Mouse (Mus musculus) induced T-regulatory cell, adult 2 months (primary cell): ENCODE data around the gene Slc29a2.
A peak's percentile ranks its signal among the peaks of the same experiment; 100 is the strongest.

Experiments
- DNase-seq: peaks from one replicate; pipeline ENCODE4 v3.0.0-alpha.2; 2012; ENCODE audit warnings: low read depth

The Slc29a2 gene

DNA sequence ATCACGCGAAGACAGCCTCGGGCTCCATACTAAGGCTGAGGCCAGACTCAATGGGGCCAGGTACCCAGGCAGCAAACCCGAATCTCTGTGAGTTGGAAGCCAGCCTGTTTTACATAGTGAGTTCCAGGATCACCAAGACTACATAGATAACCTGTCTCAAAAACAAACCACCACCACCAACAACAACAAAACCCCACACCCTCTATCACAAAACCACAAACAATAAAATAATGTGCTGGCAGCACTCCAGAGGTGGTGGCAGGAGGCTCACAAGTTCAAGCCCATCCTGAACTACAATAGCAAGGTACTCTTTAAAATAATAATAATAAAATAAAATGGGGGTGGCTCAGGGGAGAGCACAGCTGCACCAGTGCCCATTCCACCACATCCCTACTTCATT is 12.9 kb downstream of the Slc29a2 start:
- no peak for DNase-seq

- DNase-seq = peak; percentile 57
These were observed 14.3 kb downstream of the Slc29a2 start for GRCm38 (mm10) chr19:5037678-5038571.

DNA sequence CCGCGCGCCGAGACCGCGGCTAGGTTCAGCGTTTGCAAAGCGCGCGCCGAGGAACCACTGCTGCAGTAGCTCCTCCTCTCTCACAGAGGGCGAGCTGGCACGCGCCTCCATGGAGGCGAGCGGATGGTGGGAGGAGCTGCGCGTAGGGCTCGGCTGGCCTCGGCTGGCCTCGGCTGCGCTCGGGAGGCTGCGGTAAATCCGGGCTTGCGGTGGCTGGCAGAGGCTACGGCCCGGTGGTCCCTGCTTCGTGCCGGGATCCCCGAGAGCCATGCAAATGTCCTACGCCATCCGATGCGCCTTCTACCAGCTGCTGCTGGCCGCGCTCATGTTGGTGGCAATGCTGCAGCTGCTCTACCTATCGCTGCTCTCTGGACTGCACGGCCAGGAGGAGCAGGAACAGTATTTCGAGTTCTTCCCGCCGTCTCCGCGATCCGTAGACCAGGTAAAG is 15.1 kb downstream of the Slc29a2 start, which contains the start of the genes B4gat1 and AC124502.3:
Gene B4gat1 (plus strand): TSS at position 118 of the 448 bp plus-strand sequence.
Gene AC124502.3 (plus strand): TSS at position 183 of the 448 bp plus-strand sequence.
- DNase-seq = peak; percentile 90

DNA sequence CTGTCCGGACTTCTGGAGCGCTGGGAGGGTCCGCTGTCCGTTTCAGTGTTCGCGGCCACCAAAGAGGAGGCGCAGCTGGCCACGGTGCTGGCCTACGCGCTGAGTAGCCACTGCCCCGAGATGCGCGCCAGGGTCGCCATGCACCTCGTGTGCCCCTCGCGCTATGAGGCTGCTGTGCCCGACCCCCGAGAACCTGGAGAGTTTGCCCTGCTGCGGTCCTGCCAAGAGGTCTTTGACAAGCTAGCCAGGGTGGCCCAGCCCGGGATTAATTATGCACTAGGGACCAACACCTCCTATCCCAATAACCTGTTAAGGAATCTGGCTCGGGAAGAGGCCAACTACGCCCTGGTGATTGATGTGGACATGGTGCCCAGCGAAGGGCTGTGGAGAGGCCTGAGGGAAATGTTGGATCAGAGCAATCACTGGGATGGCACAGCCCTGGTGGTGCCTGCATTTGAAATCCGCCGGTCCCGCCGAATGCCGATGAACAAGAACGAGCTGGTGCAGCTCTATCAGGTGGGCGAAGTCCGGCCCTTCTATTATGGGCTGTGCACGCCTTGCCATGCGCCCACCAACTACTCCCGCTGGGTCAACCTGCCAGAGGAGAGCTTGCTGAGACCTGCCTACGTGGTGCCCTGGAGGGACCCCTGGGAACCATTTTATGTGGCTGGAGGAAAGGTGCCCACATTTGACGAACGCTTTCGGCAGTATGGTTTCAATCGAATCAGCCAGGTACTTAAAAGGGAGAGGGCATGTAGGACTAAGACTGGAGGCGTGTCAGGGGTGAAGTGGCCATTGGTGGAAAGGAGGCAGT is 15.8 kb downstream of the Slc29a2 start:
- DNase-seq = no peak

- DNase-seq = peak; percentile 95
These were observed 17.3 kb downstream of the Slc29a2 start, which contains the start of gene Brms1 for GRCm38 (mm10) chr19:5040862-5041523. TSS of gene Brms1 (plus strand) at chr19:5041354.

- no peak for DNase-seq
These were observed 17.9 kb downstream of the Slc29a2 start for GRCm38 (mm10) chr19:5041588-5041987.

DNA sequence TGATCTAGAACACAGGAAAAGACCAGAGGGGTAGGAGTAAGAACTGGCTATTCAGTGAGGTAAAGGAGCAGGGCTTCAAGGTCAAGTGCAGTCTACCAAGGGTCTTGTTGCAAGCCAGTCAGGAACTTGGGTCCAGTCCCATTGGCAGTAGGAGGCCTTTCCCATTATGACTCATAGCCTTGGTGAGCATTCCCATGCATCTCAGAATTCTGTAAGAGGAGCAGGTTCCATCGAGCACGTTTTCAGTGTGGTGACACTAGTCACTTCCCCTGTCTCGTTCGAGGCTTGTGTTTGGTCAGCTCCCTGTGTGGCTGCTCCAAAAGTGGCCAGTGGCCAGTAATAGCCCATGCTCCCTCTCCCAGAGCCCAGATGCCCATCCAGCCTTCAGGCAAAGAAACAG is 21.9 kb downstream of the Slc29a2 start:
- DNase-seq = no peak

GRCm38 (mm10) chr19:5048138-5049056 is 24.7 kb downstream of the Slc29a2 start:
- DNase-seq = no peak

GRCm38 (mm10) chr19:5049325-5049724 is 25.7 kb downstream of the Slc29a2 start:
- no peak for DNase-seq

GRCm38 (mm10) chr19:5050047-5050905 is 26.6 kb downstream of the Slc29a2 start, which contains the start of gene Rin1:
TSS of gene Rin1 (plus strand) at chr19:5050481.
- DNase-seq = peak; percentile 81

DNA sequence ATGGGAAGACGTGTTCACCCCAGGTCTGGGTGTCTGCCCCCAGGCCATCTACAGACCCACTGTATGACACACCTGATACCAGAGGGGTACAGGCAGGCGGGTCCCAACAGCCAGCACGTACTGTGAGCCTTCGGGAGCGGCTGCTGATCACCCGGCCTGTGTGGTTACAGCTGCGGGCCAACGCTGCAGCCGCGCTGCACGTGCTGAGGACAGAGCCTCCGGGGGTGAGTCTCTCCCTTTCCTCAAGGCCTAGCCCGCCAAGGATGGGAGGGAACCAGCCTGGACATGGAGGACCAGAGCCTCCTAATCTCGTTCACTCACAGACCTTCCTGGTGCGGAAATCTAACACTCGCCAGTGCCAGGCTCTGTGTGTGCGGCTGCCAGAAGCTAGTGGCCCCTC is 27.4 kb downstream of the Slc29a2 start:
- no peak for DNase-seq

DNA sequence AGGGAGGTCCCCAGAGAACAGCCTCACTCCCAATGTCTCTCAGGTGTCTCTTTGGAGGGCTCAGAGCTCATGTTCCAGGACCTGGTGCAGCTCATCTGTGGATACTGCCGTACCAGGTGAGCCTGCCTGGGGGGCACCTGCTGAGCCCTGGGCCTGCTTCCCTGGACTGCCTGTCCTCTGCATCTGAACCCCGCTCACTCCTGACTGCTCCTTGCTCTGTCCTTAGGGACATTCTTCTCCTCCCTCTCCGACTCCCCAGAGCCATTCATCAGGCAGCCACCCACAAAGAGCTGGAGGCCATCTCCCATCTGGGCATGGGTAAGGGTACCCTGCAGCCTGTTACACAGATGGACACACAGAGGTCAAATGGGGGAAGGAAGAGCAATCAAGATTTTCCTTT is 27.9 kb downstream of the Slc29a2 start:
- no peak for DNase-seq

GRCm38 (mm10) chr19:5052166-5052822 is 28.6 kb downstream of the Slc29a2 start:
- no peak for DNase-seq

DNA sequence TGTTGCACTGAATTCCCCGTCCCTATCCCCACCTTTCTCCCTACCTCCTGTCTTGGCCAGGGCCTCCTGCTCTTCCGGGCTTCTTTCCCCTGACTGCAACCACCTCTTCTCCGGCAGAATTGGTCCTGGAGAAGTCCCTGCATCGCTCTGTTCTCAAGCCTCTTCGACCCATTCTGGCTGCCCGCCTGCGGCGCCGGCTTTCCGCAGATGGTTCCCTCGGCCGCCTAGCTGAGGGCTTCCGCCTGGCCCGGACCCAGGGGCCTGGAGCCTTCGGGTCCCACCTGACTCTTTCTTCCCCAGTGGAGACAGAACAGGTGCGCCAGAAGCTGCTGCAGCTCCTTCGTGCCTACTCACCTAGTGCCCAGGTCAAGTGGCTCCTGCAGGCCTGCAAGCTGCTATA is 29.2 kb downstream of the Slc29a2 start:
- DNase-seq = no peak

GRCm38 (mm10) chr19:5053909-5054308 is 30.2 kb downstream of the Slc29a2 start:
- DNase-seq = peak; percentile 71

DNA sequence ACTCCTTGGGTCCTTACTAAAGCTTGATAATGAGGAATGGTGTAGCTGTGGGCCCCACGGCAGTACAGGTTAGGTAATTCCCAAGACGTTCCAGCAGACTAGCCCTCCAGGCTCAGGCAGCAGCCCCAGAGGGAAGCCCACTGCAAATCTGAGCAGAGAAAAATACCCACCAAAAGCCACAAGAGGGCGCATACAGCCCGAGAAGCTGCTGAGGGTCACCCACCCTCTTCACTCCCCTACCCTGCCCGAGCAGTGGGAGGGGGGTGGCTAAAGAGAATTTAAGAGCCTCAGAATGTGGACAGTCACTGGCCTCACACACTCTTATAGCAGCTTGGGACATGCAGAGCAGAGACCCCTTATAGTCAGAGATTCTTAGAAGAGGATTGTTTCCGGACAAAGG is 32.6 kb downstream of the Slc29a2 start:
- peak; percentile 62 for DNase-seq

DNA sequence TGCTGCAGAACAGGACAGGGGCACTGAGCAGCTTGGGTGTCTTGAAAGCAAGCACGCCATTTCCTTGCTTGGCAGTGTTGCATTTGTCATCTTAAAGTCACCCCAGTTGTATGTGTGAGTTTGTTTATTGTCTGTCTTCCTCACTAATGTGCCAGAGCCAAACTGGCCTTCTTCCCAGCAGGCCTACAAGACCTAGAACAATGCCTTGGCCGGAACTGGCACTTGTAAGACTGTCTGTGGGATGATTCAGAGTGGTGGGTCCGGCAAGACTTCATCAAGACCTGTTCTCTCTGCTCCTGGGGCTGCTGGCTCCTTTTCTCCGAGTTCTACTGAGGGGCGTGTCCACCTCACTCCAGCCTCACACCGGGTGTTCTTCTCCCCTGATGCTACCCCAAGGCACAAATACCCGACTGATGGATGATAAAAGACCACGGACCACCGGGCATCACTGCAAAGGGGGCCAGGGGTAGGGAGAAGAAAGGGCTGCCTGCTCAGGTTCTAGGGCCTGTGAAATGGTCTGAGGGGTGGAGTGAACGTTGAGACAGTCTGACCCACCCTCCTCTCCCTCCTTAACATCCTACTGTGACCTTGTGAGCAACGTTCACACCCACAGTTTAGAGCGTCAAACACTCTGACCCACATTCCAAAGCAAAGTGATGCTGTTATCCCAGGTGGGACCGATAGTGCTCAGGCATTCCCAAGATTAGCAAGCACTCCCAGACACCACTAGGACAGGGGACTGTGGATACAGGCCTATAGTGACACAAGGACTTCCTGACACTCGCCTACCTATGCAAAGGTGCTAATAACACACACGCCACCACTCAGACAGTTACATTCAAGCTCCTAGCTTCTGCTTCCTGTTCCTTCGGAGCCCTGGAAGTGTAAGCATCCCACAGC is 34.5 kb downstream of the Slc29a2 start:
- DNase-seq = no peak
